Mouse (Mus musculus) forebrain, embryonic 16.5 days (tissue): Measurements from ENCODE around the gene Pla2g2c. TPM values are rescaled to one million over a fixed set of nuclear protein-coding genes. Genes with fewer than 3 reads are reported as not detected.

ENCODE experiments used
- ATAC-seq: fragments of 200-750 bp; cut with Nextera tagmentation; 2 replicates; pipeline ENCODE4 v1.8.0; 2017; ENCODE audit warnings: mild to moderate bottlenecking, moderate library complexity
- H3K27ac ChIP-seq: fragments of 300-500 bp; sonication (generic); 2 replicates; pipeline ENCODE4 v1.5.1; 2014; ENCODE audit warnings: low read length, control low read depth
- H3K27me3 ChIP-seq: fragments of 300-500 bp; sonication (generic); replicated peaks from 2 replicates; pipeline ENCODE4 v1.6.1; 2014; ENCODE audit warnings: low read length; ENCODE audit not compliant: control insufficient read depth, insufficient read depth
- H3K36me3 ChIP-seq: fragments of 300-500 bp; sonication (generic); 2 replicates; pipeline ENCODE4 v1.6.1; 2014; ENCODE audit not compliant: control insufficient read depth, insufficient read depth
- H3K4me1 ChIP-seq: fragments of 300-500 bp; sonication (generic); replicated peaks from 2 replicates; pipeline ENCODE4 v1.6.1; 2014; ENCODE audit warnings: low read length; ENCODE audit not compliant: control insufficient read depth, insufficient read depth
- H3K4me2 ChIP-seq: fragments of 300-500 bp; sonication (generic); 2 replicates; pipeline ENCODE4 v1.6.1; 2014; ENCODE audit warnings: mild to moderate bottlenecking, low read length, control low read depth
- H3K4me3 ChIP-seq: fragments of 300-500 bp; sonication (generic); replicated peaks from 2 replicates; pipeline ENCODE4 v1.5.1; 2014; ENCODE audit warnings: mild to moderate bottlenecking, low read length, control low read depth
- H3K9ac ChIP-seq: fragments of 300-500 bp; sonication (generic); replicated peaks from 2 replicates; pipeline ENCODE4 v1.6.1; 2014; ENCODE audit warnings: low read depth, low read length, control low read depth
- H3K9me3 ChIP-seq: fragments of 300-500 bp; sonication (generic); 2 replicates; pipeline ENCODE4 v1.6.1; 2016; ENCODE audit warnings: low read length; ENCODE audit not compliant: control insufficient read depth
- WGBS: fragments of 180-500 bp; shearing (Covaris S2); extraction: QIAGEN DNeasy Blood & Tissue Kit; methylation state at CpG from one replicate; pipeline ENCODE4 v1.1.7; 2014; 5-methylcytosine and 5-hydroxymethylcytosine counted together
- polyA plus RNA-seq: library from polyadenylated mRNA; unstranded; fragments of >200 nt; fragmentation: Nextera tagmentation; extraction: Ambion mirVana; gene quantifications from 2 replicates; pipeline ENCODE4 v1.2.1, GENCODE M21; 2015

The Pla2g2c gene
- polyA plus RNA-seq, 1 experiment from 2014 or later: not detected

- peaks cover 58% of the 10 kb centered on the region for H3K4me1 ChIP-seq
- no peak overlapping the region for H3K27ac ChIP-seq
- no peak overlapping the region for H3K9ac ChIP-seq
- H3K4me3 ChIP-seq: no peak overlapping the region
- H3K36me3 ChIP-seq: no peaks in the 10 kb centered on the region
- ATAC-seq: no peak
- peaks cover 4% of the 10 kb centered on the region; the same call in 1 of the 2 replicates for H3K27me3 ChIP-seq
- WGBS: 13% methylated on average over 12 of the region's 12 CpGs
- H3K9me3 ChIP-seq: no peaks in the 10 kb centered on the region
- no peak overlapping the region for H3K4me2 ChIP-seq
These were observed 31.4 kb upstream of the Pla2g2c start for GRCm38 (mm10) chr4:138693043-138693692.

- Histone ChIP-seq H3K9ac (no peak overlapping the region), H3K27me3 (0 out of 2 replicates have a peak, but pooled peaks cover 9% of the 10 kb centered on the region), H3K4me1 (peaks cover 28% of the 10 kb centered on the region), H3K9me3 (no peaks in the 10 kb centered on the region), H3K27ac (no peak overlapping the region), H3K4me3 (no peak overlapping the region), H3K4me2 (no peak overlapping the region), H3K36me3 (no peaks in the 10 kb centered on the region)
- WGBS: 3% methylated on average over 7 of the region's 7 CpGs
- peak; percentile 29 for ATAC-seq
These were observed 27.9 kb upstream of the Pla2g2c start for GRCm38 (mm10) chr4:138696720-138697119.

GRCm38 (mm10) chr4:138697166-138697860 is 27.3 kb upstream of the Pla2g2c start:
- no peaks in the 10 kb centered on the region for H3K36me3 ChIP-seq
- H3K4me2 ChIP-seq: no peak overlapping the region
- H3K9me3 ChIP-seq: no peaks in the 10 kb centered on the region
- H3K27me3 ChIP-seq: 0 out of 2 replicates have a peak, but pooled peaks cover 9% of the 10 kb centered on the region
- H3K9ac ChIP-seq: no peak overlapping the region
- no peak for ATAC-seq
- H3K27ac ChIP-seq: no peak overlapping the region
- WGBS: 13% methylated on average over 8 of the region's 10 CpGs
- no peak overlapping the region for H3K4me3 ChIP-seq
- H3K4me1 ChIP-seq: peaks cover 22% of the 10 kb centered on the region

- WGBS: 67% methylated on average over 2 of the region's 2 CpGs
- Histone ChIP-seq H3K9me3 (no peaks in the 10 kb centered on the region), H3K9ac (no peak overlapping the region), H3K4me1 (peaks cover 17% of the 10 kb centered on the region), H3K27ac (no peak overlapping the region), H3K4me3 (no peak overlapping the region), H3K4me2 (no peak overlapping the region), H3K36me3 (no peaks in the 10 kb centered on the region), H3K27me3 (0 out of 2 replicates have a peak, but pooled peaks cover 11% of the 10 kb centered on the region)
- no peak for ATAC-seq
These were observed 26.3 kb upstream of the Pla2g2c start for GRCm38 (mm10) chr4:138698296-138698695.

- H3K27ac ChIP-seq: no peak overlapping the region
- ATAC-seq: peak; percentile 75
- H3K27me3 ChIP-seq: 0 out of 2 replicates have a peak, but pooled peaks cover 8% of the 10 kb centered on the region
- 26% methylated on average over 15 of the region's 15 CpGs for WGBS
- H3K9me3 ChIP-seq: no peaks in the 10 kb centered on the region
- no peak overlapping the region for H3K4me3 ChIP-seq
- peaks cover 13% of the 10 kb centered on the region for H3K4me1 ChIP-seq
- no peak overlapping the region for H3K4me2 ChIP-seq
- no peaks in the 10 kb centered on the region for H3K36me3 ChIP-seq
- no peak overlapping the region for H3K9ac ChIP-seq
These were observed 24.2 kb upstream of the Pla2g2c start for GRCm38 (mm10) chr4:138700184-138700982.

- Histone ChIP-seq H3K27me3 (0 out of 2 replicates have a peak, but pooled peaks cover 8% of the 10 kb centered on the region), H3K9me3 (no peaks in the 10 kb centered on the region), H3K4me3 (no peak overlapping the region), H3K4me1 (peaks cover 13% of the 10 kb centered on the region), H3K36me3 (no peaks in the 10 kb centered on the region), H3K9ac (no peak overlapping the region), H3K27ac (no peak overlapping the region), H3K4me2 (no peak overlapping the region)
- 78% methylated on average over 8 of the region's 8 CpGs for WGBS
- ATAC-seq: no peak
These were observed 23.5 kb upstream of the Pla2g2c start for GRCm38 (mm10) chr4:138701111-138701510.

- H3K4me1 ChIP-seq: peaks cover 4% of the 10 kb centered on the region
- no peak for ATAC-seq
- no peak overlapping the region for H3K9ac ChIP-seq
- 0 out of 2 replicates have a peak, but pooled peaks cover 8% of the 10 kb centered on the region for H3K27me3 ChIP-seq
- H3K27ac ChIP-seq: no peak overlapping the region
- no peak overlapping the region for H3K4me3 ChIP-seq
- 82% methylated on average over 2 of the region's 2 CpGs for WGBS
- no peaks in the 10 kb centered on the region for H3K9me3 ChIP-seq
- H3K4me2 ChIP-seq: no peak overlapping the region
- H3K36me3 ChIP-seq: no peaks in the 10 kb centered on the region
These were observed 22.6 kb upstream of the Pla2g2c start for GRCm38 (mm10) chr4:138702031-138702430.

- Histone ChIP-seq H3K9me3 (no peaks in the 10 kb centered on the region), H3K4me3 (no peak overlapping the region), H3K4me1 (peaks cover 2% of the 10 kb centered on the region; the same call in 1 of the 2 replicates), H3K4me2 (no peak overlapping the region), H3K36me3 (no peaks in the 10 kb centered on the region), H3K27ac (no peak overlapping the region), H3K9ac (no peak overlapping the region), H3K27me3 (0 out of 2 replicates have a peak, but pooled peaks cover 8% of the 10 kb centered on the region)
- ATAC-seq: no peak
- WGBS: 77% methylated on average over 8 of the region's 8 CpGs
These were observed 22.1 kb upstream of the Pla2g2c start for GRCm38 (mm10) chr4:138702528-138702927.

GRCm38 (mm10) chr4:138703591-138703990 is 21.0 kb upstream of the Pla2g2c start:
- WGBS: 25% methylated on average over 7 of the region's 7 CpGs
- Histone ChIP-seq H3K27ac (no peak overlapping the region), H3K9ac (no peak overlapping the region), H3K36me3 (no peaks in the 10 kb centered on the region), H3K4me2 (no peak overlapping the region), H3K9me3 (no peaks in the 10 kb centered on the region), H3K27me3 (0 out of 2 replicates have a peak, but pooled peaks cover 6% of the 10 kb centered on the region), H3K4me1 (peaks cover 2% of the 10 kb centered on the region; the same call in 1 of the 2 replicates), H3K4me3 (no peak overlapping the region)
- no peak for ATAC-seq
